Mouse (Mus musculus): Measurements from ENCODE around the gene Pcsk5.

DNA sequence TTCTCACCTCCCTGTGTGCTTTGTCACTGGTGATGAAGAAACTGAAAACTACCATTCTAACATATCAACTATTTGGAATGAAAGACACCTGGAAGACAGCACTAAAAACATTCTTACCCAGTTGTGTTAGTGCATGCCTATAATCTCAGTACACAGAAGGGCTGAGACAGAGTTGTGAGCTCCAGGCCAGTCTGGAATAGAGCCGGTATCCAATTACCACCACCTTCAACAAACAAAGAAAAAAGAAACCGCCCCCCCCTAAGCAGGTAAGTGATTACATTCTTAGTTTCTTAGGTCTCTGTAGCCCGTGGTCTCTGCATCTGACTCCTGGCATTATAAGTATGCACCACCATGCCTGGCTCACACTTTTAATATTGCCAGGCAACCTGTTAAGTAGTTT lies 444.6 kb downstream of the Pcsk5 start:
- TF ChIP-seq POLR2A (IDR thresholded peaks at IDR 0.05; ENCODE audit: low read depth, low read length) (no peak), CTCF (IDR thresholded peaks at IDR 0.05; ENCODE audit: extremely low read depth, insufficient read depth, insufficient read length, insufficient replicate concordance) (no peak)
